Mouse (Mus musculus): ENCODE measurements at regions not wholly inside any gene's neighbourhood (a gene's known extent, or its start where the extent isn't known, plus 50 kb on each side); places are given as distances from the start of the nearest gene placed in this dataset.

GRCm38 (mm10) chr15:7681011-7681410 is 129.6 kb upstream of the Gdnf start:
- TF ChIP-seq ELF1 (IDR thresholded peaks at IDR 0.05; ENCODE audit: low read depth, low read length) (no peak), TAL1 (IDR thresholded peaks at IDR 0.05; ENCODE audit: low read length) (no peak), RAD21 (IDR thresholded peaks at IDR 0.05; ENCODE audit: low read depth, low read length) (no peak), USF1 (IDR thresholded peaks at IDR 0.05; ENCODE audit: low read depth, low read length) (no peak), GATA1 (IDR thresholded peaks at IDR 0.05; ENCODE audit: low read depth, low read length) (no peak), EP300 (IDR thresholded peaks at IDR 0.05; ENCODE audit: low read depth in 1 of 2, low read length in 2 of 2) (no peak), RCOR1 (IDR thresholded peaks at IDR 0.05; ENCODE audit: low read depth, low read length) (no peak), SMC3 (IDR thresholded peaks at IDR 0.05; ENCODE audit: low read depth, low read length) (no peak), JUND (IDR thresholded peaks at IDR 0.05; ENCODE audit: low read depth, low read length) (no peak), POLR2AphosphoS5 (IDR thresholded peaks at IDR 0.05; ENCODE audit: borderline replicate concordance, low read depth, low read length) (no peak), E2F4 (IDR thresholded peaks at IDR 0.05; ENCODE audit: borderline replicate concordance, low read depth, low read length) (no peak), TBP (IDR thresholded peaks at IDR 0.05; ENCODE audit: low read depth, low read length) (no peak), ZMIZ1 (IDR thresholded peaks at IDR 0.05; ENCODE audit: low read depth, low read length) (no peak), BHLHE40 (IDR thresholded peaks at IDR 0.05; ENCODE audit: borderline replicate concordance, low read depth, low read length) (no peak), ZNF384 (IDR thresholded peaks at IDR 0.05; ENCODE audit: low read depth, low read length) (no peak), SIN3A (IDR thresholded peaks at IDR 0.05; ENCODE audit: low read length) (no peak), NELFE (IDR thresholded peaks at IDR 0.05; ENCODE audit: low read depth, low read length) (no peak), POLR2A (IDR thresholded peaks at IDR 0.05; ENCODE audit: control insufficient read depth in 1 of 2, insufficient read depth in 1 of 2, low read depth in 1 of 2, low read length in 2 of 2, poor library complexity in 1 of 2) (no peak)
- Histone ChIP-seq H3K4me1 (ENCODE audit: control insufficient read depth in 1 of 2, insufficient read depth in 2 of 2, low read length in 2 of 2) (no peaks in the 10 kb centered on the region), H3K27ac (ENCODE audit: control insufficient read depth, low read depth, low read length) (no peak overlapping the region), H3K4me3 (ENCODE audit: control insufficient read depth in 1 of 2, insufficient read depth in 1 of 2, low read depth in 2 of 2, low read length in 2 of 2) (no peak overlapping the region), H3K36me3 (ENCODE audit: control insufficient read depth in 1 of 2, insufficient read depth in 2 of 2, low read length in 2 of 2) (no peaks in the 10 kb centered on the region), H3K9ac (ENCODE audit: control insufficient read depth, low read depth, low read length, poor library complexity, severe bottlenecking) (no peak overlapping the region), H3K27me3 (ENCODE audit: control insufficient read depth in 1 of 2, insufficient read depth in 2 of 2, low read length in 2 of 2) (peaks cover 0 to 5% of the 10 kb centered on the region in 2 experiments; a peak in 3 of 4 replicates), H3K79me2 (ENCODE audit: control insufficient read depth, insufficient read depth, low read length, poor library complexity) (no peaks in the 10 kb centered on the region), H3K9me3 (replicated peaks; ENCODE audit: insufficient read depth, low read length) (no peaks in the 10 kb centered on the region)
- DNase-seq (ENCODE audit: low read depth, low spot score), result no peak

- Histone ChIP-seq H3K79me2 (ENCODE audit: control insufficient read depth, insufficient read depth, low read length, poor library complexity) (no peaks in the 10 kb centered on the region), H3K36me3 (ENCODE audit: control insufficient read depth in 1 of 2, insufficient read depth in 2 of 2, low read length in 2 of 2) (no peaks in the 10 kb centered on the region), H3K4me1 (ENCODE audit: control insufficient read depth in 1 of 2, insufficient read depth in 2 of 2, low read length in 2 of 2) (no peaks in the 10 kb centered on the region), H3K9ac (ENCODE audit: control insufficient read depth, low read depth, low read length, poor library complexity, severe bottlenecking) (no peak overlapping the region), H3K27ac (ENCODE audit: control insufficient read depth, low read depth, low read length) (no peak overlapping the region), H3K9me3 (replicated peaks; ENCODE audit: insufficient read depth, low read length) (no peaks in the 10 kb centered on the region), H3K4me3 (ENCODE audit: control insufficient read depth in 1 of 2, insufficient read depth in 1 of 2, low read depth in 2 of 2, low read length in 2 of 2) (no peak overlapping the region), H3K27me3 (ENCODE audit: control insufficient read depth in 1 of 2, insufficient read depth in 2 of 2, low read length in 2 of 2) (peaks cover 0 to 3% of the 10 kb centered on the region in 2 experiments; a peak in 3 of 4 replicates)
- no peak for DNase-seq (ENCODE audit: low read depth, low spot score)
- TF ChIP-seq TAL1 (IDR thresholded peaks at IDR 0.05; ENCODE audit: low read length) (no peak), MEF2A (IDR thresholded peaks at IDR 0.05; ENCODE audit: extremely low read depth, insufficient replicate concordance, low read depth, low read length, poor library complexity, severe bottlenecking) (no peak), E2F4 (IDR thresholded peaks at IDR 0.05; ENCODE audit: borderline replicate concordance, low read depth, low read length) (no peak), USF2 (IDR thresholded peaks at IDR 0.05; ENCODE audit: borderline replicate concordance in 1 of 2, insufficient read depth in 1 of 2, low read depth in 1 of 2, low read length in 2 of 2) (no peak), MYC (IDR thresholded peaks at IDR 0.05; ENCODE audit: low read depth, low read length) (no peak), RAD21 (IDR thresholded peaks at IDR 0.05; ENCODE audit: low read depth, low read length) (no peak), SMC3 (IDR thresholded peaks at IDR 0.05; ENCODE audit: low read depth, low read length) (no peak), MAX (IDR thresholded peaks at IDR 0.05; ENCODE audit: low read length) (no peak), ETS1 (IDR thresholded peaks at IDR 0.05; ENCODE audit: low read depth, low read length) (no peak), POLR2AphosphoS2 (IDR thresholded peaks at IDR 0.05; ENCODE audit: low read length) (no peak), CTCF (IDR thresholded peaks at IDR 0.05 in 2 of 3, conservative IDR thresholded peaks at IDR 0.05 in 1 of 3; ENCODE audit: control insufficient read depth in 1 of 3, insufficient read depth in 1 of 3, low read depth in 2 of 3, low read length in 3 of 3, poor library complexity in 1 of 3, severe bottlenecking in 1 of 3) (no peak), GABPA (IDR thresholded peaks at IDR 0.05; ENCODE audit: low read depth, low read length) (no peak), MAFK (IDR thresholded peaks at IDR 0.05; ENCODE audit: borderline replicate concordance, low read depth, low read length) (no peak), CHD2 (IDR thresholded peaks at IDR 0.05; ENCODE audit: low read length) (no peak), ELF1 (IDR thresholded peaks at IDR 0.05; ENCODE audit: low read depth, low read length) (no peak), BHLHE40 (IDR thresholded peaks at IDR 0.05; ENCODE audit: borderline replicate concordance, low read depth, low read length) (no peak), USF1 (IDR thresholded peaks at IDR 0.05; ENCODE audit: low read depth, low read length) (no peak), ZMIZ1 (IDR thresholded peaks at IDR 0.05; ENCODE audit: low read depth, low read length) (no peak), ZNF384 (IDR thresholded peaks at IDR 0.05; ENCODE audit: low read depth, low read length) (no peak)
Measured at GRCm38 (mm10) chr15:7683235-7683974, 127.2 kb upstream of the Gdnf start.
